Mouse (Mus musculus) lung, postnatal 14 days (tissue): ENCODE results near the gene Lypd5.

Experiments
- DNase-seq: peaks from one replicate; pipeline ENCODE4 v3.0.0; 2021

The Lypd5 gene

GRCm38 (mm10) chr7:24361001-24361400 lies 12.0 kb downstream of the Lypd5 start:
- DNase-seq, result no peak

- DNase-seq, result peak; percentile 28
Observed at GRCm38 (mm10) chr7:24363228-24363627, 14.2 kb downstream of the Lypd5 start.

DNA sequence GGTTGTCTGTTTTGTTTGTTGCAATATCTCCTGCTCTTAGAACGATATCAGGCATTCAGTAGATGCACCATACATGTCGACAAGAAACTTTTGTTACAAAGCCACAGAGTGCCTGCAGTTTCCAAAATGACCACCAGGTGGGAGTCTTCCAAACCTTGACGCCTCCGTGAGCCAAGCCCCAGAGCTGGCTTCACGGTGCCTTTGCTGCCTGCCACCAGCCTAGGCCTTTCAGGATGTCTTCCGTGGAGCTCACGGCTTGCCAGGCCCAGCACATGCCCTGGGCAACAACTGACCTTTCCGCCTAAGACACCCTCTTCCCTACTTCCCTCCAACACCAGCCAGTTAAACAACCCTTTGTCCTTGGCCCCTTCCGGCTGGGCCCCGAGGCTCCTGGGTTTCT lies 15.8 kb downstream of the Lypd5 start:
- DNase-seq, result peak; percentile 88

GRCm38 (mm10) chr7:24365258-24366014 lies 16.4 kb downstream of the Lypd5 start:
- no peak for DNase-seq

DNA sequence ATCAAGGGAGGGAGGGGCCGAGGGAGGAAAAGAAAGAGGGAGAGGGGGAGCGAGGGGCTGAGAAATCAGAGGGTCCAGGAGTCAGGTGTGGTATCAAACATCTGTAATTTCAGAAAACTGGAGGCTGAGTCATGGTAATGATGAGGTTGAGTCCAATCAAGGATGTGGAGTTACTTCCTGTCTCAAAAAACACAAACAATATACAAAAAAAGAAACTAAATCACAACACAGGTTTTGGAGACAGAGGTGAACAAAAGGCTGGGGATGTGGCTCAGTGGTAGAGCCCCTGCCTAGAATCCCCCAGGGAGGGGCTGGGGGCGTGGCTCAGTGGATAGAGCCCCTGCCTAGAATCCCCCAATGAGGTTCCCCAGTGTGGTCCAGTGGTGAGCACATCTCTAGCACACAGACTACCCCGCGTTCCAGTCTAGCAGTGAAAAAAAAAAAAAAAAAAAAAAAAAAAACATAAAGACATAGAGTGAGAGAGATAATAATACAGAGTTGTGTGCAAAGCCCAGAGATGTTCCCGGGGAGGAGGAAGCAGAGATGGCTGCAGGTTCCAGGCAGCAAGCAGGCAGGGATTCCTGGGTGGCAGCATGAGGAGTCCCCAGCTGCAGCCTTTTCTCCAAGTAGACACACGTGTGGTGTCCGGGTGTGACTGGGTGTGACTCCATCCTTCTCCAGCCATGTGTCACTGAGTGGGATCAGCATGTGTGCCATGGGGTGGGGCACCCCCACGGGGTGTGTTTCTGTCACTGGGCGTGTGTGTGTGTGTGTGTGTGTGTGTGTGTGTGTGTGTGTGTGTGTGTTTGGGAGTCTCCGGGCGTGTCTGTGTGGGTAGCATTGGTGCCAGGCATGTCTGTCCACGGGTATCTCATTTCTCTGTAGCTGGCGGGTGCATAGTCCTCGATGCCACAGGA lies 18.0 kb downstream of the Lypd5 start:
- DNase-seq, result no peak

DNA sequence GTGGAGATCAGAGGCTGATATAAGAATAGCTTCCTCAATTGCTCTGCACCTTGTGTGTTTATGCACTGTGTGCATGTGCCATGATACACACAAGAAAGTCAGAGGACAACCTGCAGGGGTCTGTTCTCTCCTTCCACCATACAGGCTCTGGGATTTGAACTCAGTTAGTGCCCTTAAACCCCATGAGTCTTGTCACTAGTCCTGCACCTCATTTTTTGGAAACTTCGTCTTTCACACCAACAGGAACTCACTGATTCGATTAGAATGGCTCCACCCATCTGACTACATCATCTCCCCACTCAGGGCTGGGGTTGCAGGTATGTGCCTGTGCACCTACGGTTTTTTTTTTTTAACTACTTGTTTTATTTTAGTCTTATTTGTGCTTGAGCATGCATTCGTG lies 19.2 kb downstream of the Lypd5 start:
- DNase-seq, result no peak

DNA sequence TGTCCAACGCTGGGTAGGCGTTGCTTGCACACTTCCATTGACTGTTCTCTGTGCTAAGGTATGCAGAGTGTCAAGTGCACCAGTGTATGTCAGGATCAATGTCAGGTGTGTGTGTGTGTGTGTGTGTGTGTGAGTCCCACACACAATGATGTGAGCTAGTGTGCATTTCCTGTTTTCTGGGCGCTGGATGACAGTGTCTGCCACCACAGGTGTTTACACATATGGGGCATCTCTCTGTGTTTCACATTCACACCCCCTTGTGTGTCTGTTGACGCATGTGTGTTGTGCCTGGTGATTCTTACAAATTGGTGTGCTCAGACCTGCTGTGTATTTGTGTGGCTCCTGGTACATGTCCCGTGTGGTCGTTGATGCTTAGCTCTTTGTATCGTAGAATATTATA lies 19.9 kb downstream of the Lypd5 start:
- DNase-seq, result no peak

DNA sequence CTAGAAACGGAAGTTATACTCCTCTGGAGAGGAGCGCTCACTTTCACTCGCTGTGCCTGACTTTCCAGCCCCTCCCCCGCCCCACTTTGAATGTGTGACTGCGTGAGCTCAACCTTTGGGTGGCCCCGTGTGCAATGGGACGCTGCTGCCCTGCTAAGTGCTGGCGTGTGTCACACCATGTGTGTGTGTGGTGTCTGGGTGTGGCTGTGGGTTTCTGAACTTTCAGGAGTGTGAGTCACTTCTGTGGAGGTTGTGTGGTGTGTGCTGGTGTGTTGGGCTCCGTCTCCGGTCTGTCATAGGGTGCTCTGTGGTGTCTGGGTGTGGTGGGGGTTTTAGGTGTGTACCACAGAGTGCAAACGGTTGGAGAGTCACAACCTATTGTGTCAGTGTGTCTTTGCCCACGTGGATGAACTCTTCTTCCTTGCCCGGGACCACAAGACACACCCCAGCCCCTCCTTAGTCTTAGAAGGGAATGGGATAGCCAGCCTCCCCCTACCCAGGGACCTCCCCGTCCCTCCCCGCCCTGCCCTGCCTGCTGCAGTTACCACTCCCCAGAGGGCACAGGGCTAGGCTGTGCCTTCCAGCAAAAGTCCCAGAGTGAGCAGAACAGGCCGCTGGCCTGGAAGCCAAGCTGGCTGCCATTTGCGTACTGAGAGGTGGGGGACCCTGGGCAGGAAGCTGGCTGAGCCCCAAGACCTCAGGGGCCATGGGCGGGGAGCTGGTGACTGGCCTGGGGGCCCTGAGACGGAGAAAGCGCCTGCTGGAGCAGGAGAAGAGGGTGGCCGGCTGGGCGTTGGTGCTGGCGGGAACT lies 20.9 kb downstream of the Lypd5 start, which contains the start of gene Kcnn4:
Gene Kcnn4, plus strand, starts transcription at position 533 of the 811 bp plus-strand sequence.
- no peak for DNase-seq

GRCm38 (mm10) chr7:24371012-24371808 lies 22.2 kb downstream of the Lypd5 start:
- no peak for DNase-seq

GRCm38 (mm10) chr7:24371809-24372145 lies 22.8 kb downstream of the Lypd5 start:
- DNase-seq, result no peak

DNA sequence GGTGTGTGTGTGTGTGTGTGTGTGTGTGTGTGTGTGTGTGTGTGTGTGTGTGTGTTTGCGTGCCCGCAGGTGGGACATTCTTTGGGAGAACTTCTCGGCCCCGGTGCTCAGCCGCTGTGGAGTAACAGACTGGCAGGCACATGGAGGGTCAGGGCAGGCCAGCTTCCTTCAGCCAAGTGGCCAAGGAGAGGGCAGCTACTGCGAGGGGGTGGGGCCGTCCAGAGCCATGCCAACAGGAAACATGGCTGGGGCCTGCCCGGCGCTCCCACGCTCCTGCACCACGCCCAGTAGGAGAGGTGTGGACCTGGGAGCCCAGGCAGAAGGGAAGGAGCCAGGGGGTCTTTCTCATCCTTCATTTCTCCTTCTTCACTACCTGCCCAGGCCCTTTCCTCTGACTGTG lies 23.3 kb downstream of the Lypd5 start:
- peak; percentile 62 for DNase-seq

DNA sequence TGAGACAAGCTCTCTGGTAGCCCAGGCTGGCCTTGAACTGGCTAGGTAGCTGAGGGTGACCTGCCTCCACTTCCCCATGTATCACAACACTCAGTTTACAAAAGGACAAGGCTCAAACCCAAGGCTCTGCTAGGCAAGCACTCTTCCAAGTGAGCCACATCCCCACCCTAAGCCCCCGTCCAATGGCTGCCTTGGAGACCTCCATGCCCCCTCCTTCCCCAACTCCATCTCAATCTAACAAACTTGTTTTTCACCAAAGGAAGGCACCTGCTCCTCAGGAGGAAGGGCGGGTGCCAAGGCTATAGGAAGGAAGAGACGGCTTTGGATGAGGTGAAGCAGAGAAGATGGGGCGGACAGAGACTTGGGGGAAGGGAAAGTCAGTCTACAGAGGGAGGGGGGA lies 23.8 kb downstream of the Lypd5 start:
- no peak for DNase-seq

GRCm38 (mm10) chr7:24373538-24374379 lies 24.8 kb downstream of the Lypd5 start:
- peak; percentile 59 for DNase-seq

- DNase-seq, result no peak
Observed at GRCm38 (mm10) chr7:24376456-24376855, 27.5 kb downstream of the Lypd5 start.

GRCm38 (mm10) chr7:24377091-24377865 lies 28.3 kb downstream of the Lypd5 start:
- DNase-seq, result no peak

DNA sequence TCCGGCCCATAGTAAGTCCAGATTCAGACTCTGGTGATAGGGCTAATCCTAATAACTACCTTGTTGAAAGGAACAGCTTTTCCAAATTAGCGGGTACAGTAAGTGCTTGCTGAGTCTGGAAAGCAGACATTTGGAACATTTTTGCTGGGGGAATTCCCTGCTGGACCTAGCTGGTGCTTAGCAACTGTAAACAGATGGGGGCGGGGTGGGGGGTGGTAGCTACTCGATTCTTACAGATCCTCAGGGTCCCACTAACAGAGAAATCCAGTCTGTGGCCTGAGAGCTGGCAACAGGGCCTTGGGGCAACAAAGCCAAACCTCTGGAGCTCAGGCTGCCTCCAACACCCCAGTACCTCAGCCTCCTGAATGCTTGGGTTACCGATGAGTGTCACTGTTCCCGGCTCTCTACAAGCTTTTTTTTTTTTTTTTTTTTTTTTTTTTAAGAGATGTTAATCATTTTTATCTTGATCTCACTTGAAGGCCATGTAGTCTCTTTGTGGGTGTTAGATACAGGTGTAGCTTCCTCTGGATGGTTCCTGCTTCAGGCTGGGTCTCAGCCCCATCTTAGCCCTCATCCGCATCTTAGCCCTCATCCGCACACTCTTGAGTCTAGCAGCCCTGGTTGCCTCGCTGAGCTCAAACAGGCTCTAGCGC lies 29.2 kb downstream of the Lypd5 start:
- DNase-seq, result no peak

GRCm38 (mm10) chr7:24379934-24380333 lies 30.9 kb downstream of the Lypd5 start:
- DNase-seq, result no peak

GRCm38 (mm10) chr7:24380370-24380769 lies 31.4 kb downstream of the Lypd5 start:
- DNase-seq, result no peak

DNA sequence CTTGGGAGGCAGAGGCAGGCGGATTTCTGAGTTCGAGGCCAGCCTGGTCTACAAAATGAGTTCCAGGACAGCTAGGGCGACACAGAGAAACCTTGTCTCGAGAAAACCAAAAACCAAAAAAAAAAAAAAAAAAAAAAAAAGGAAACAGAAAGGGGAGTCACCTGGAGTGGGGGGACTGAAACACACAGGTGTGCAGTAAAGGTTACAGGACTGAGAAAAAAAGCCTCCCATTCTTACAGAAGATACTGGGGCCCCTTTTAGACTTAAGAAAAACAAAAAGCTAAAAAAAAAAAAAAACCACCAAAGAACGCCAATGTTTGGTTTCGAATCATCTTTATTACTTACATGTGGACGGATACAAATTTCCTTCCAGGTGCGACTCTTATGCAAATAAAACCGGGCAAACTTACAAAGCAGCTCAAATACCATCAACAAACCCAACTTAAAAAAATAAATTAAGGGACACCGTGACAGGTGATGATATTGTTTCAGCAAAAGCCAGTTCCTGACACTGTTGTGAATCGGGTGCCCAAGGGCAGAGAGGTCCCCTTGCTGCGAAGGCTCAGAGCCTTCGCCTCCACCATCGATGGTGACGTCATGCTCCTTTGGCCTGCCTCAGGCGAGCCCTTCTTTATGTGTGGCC lies 33.9 kb downstream of the Lypd5 start:
- DNase-seq, result no peak
